Mouse (Mus musculus) cerebellum, adult 2 months (tissue): ENCODE results near the gene Fry.

Experiments used
- CTCF ChIP-seq: fragments of 200-500 bp; IDR thresholded peaks from 2 replicates; pipeline ENCODE4 v1.5.1; 2011; ENCODE audit warnings: low read depth, mild to moderate bottlenecking, control low read depth, low read length, moderate library complexity, borderline replicate concordance; ENCODE audit not compliant: insufficient read depth
- POLR2A ChIP-seq: fragments of 200-500 bp; IDR thresholded peaks from 2 replicates; pipeline ENCODE4 v1.6.1; 2011; ENCODE audit warnings: low read length, control low read depth, borderline replicate concordance; ENCODE audit not compliant: insufficient read depth

- TF ChIP-seq CTCF (no peak), POLR2A (no peak)
These were observed 46.7 kb upstream of the Fry start for GRCm38 (mm10) chr5:150071738-150072137.
